In genomic region chr5:83440259-83440658, GRCm38 (mm10) we compare ENCODE assay signal across 9 mouse cellular contexts.
DNase-seq lines count a peak whose midpoint lies in the region; ATAC-seq lines count a peak whose summit lies in the region.
"Had no signal": no experiment of that assay in that cellular context is flagged by ENCODE, and none has a peak within 500 bp of the region (broad histone marks: within the 10 kb centered on the region; RNA-seq: fewer than 3 reads in every experiment).

No protein-coding gene starts in this region.

- no peak overlapping the region for H3K9ac ChIP-seq in embryonic facial prominence, embryonic 11.5 days (replicated peaks; ENCODE audit: low read length)
- H3K9ac ChIP-seq in kidney, embryonic 16.5 days (replicated peaks; ENCODE audit: low read length) = no peak overlapping the region

- H3K36me3 ChIP-seq in embryonic facial prominence, embryonic 11.5 days (replicated peaks; ENCODE audit: control insufficient read depth, insufficient read depth, low read depth, low read length) = no peaks in the 10 kb centered on the region
- no peaks in the 10 kb centered on the region for H3K36me3 ChIP-seq in kidney, embryonic 16.5 days (ENCODE audit: insufficient read depth, low read length)
- H3K36me3 ChIP-seq: G1E had no signal

- no peak overlapping the region for H3K27ac ChIP-seq in embryonic facial prominence, embryonic 11.5 days (replicated peaks; ENCODE audit: low read depth, low read length)
- no peak overlapping the region for H3K27ac ChIP-seq in kidney, embryonic 16.5 days (ENCODE audit: low read length)

- 4% methylated on average over 3 of the region's 3 CpGs for WGBS in embryonic facial prominence, embryonic 11.5 days
- 4% methylated on average over 3 of the region's 3 CpGs for WGBS in kidney, embryonic 16.5 days

- DNase-seq in adrenal gland, postnatal 10 days = peak; percentile 59
- DNase-seq in adrenal gland, adult 2 months = no peak
- peak; percentile 3 for DNase-seq in thymus, postnatal 14 days
- no peak for DNase-seq in thymus, adult 18-20 months
- DNase-seq in embryonic facial prominence, embryonic 11.5 days (ENCODE audit: low spot score) = peak; percentile 75
- DNase-seq in yolk sac, embryonic 10.5 days (ENCODE audit: low spot score) = peak; percentile 3

- H3K9me3 ChIP-seq in embryonic facial prominence, embryonic 11.5 days (replicated peaks; ENCODE audit: control insufficient read depth, low read length) = no peaks in the 10 kb centered on the region
- H3K9me3 ChIP-seq in kidney, embryonic 16.5 days (ENCODE audit: low read length) = no peaks in the 10 kb centered on the region
- H3K9me3 ChIP-seq: G1E had no signal

- no peaks in the 10 kb centered on the region for H3K4me1 ChIP-seq in embryonic facial prominence, embryonic 11.5 days (ENCODE audit: control insufficient read depth, insufficient read depth, low read length)
- no peaks in the 10 kb centered on the region for H3K4me1 ChIP-seq in kidney, embryonic 16.5 days (ENCODE audit: insufficient read depth, low read length)

- ATAC-seq in embryonic facial prominence, embryonic 11.5 days (replicated peaks; ENCODE audit: insufficient number of reproducible peaks, low FRiP score, low TSS enrichment, low read depth) = no peak
- ATAC-seq in kidney, embryonic 16.5 days (ENCODE audit: low FRiP score, low TSS enrichment) = peak; percentile 49; the same call in 1 of the 2 replicates
- ATAC-seq in megakaryocyte progenitor cell, adult 5-6 weeks (replicated peaks; ENCODE audit: poor library complexity) = peak; percentile 88

- H3K4me3 ChIP-seq in embryonic facial prominence, embryonic 11.5 days (ENCODE audit: low read depth, low read length) = no peak overlapping the region
- no peak overlapping the region for H3K4me3 ChIP-seq in kidney, embryonic 16.5 days (ENCODE audit: low read length)

- no peak overlapping the region for H3K4me2 ChIP-seq in embryonic facial prominence, embryonic 11.5 days (ENCODE audit: low read depth, low read length)
- no peak overlapping the region for H3K4me2 ChIP-seq in kidney, embryonic 16.5 days (replicated peaks; ENCODE audit: low read depth, low read length)

- no peaks in the 10 kb centered on the region for H3K27me3 ChIP-seq in embryonic facial prominence, embryonic 11.5 days (ENCODE audit: control insufficient read depth, insufficient read depth, low read length)
- H3K27me3 ChIP-seq in kidney, embryonic 16.5 days (ENCODE audit: insufficient read depth, low read length) = no peaks in the 10 kb centered on the region

Comparison
In these comparisons a context has a peak if more than half of its experiments do, and no peak if none do; other contexts are left out.
1. DNase-seq: peak in adrenal gland, postnatal 10 days (single experiment), thymus, postnatal 14 days (single experiment), embryonic facial prominence, embryonic 11.5 days (single experiment) and yolk sac, embryonic 10.5 days (single experiment); none in adrenal gland, adult 2 months (single experiment) and thymus, adult 18-20 months (0 of 2).